12 mouse cellular contexts compared by ENCODE assay signal in genomic region chr11:113520373-113520772, GRCm38 (mm10).
DNase-seq lines count a peak whose midpoint lies in the region; ATAC-seq lines count a peak whose summit lies in the region.
"Had no signal": no experiment of that assay in that cellular context is flagged by ENCODE, and none has a peak within 500 bp of the region (broad histone marks: within the 10 kb centered on the region; RNA-seq: fewer than 3 reads in every experiment).

No protein-coding gene starts in this region.

- no peaks in the 10 kb centered on the region for H3K36me3 ChIP-seq in neural tube, embryonic 13.5 days
- H3K36me3 ChIP-seq in hindbrain, embryonic 13.5 days: no peaks in the 10 kb centered on the region
- H3K36me3 ChIP-seq: limb, embryonic 12.5 days had no signal

- H3K9ac ChIP-seq in neural tube, embryonic 13.5 days: no peak overlapping the region
- H3K9ac ChIP-seq in hindbrain, embryonic 13.5 days: no peak overlapping the region
- H3K9ac ChIP-seq: limb, embryonic 12.5 days had no signal

- no peaks in the 10 kb centered on the region for H3K27me3 ChIP-seq in neural tube, embryonic 13.5 days
- 0 out of 2 replicates have a peak, but pooled peaks cover 4% of the 10 kb centered on the region for H3K27me3 ChIP-seq in hindbrain, embryonic 13.5 days
- H3K27me3 ChIP-seq: limb, embryonic 12.5 days had no signal

- H3K4me2 ChIP-seq in neural tube, embryonic 13.5 days: no peak overlapping the region
- H3K4me2 ChIP-seq in hindbrain, embryonic 13.5 days: no peak overlapping the region
- H3K4me2 ChIP-seq: limb, embryonic 12.5 days had no signal

- DNase-seq in cerebellum, postnatal 14 days: peak; percentile 33 to 38
- no peak for DNase-seq in cerebellum, postnatal 4 days (ENCODE audit: low spot score in 2 of 2)
- DNase-seq in neural tube, embryonic 10.5 days (ENCODE audit: extremely low spot score, low spot score): no peak
- DNase-seq in right cerebral cortex, postnatal 25 days: peak; percentile 31
- DNase-seq in MN1 (ENCODE audit: low spot score): no peak
- DNase-seq: kidney, postnatal 25 days; lung, adult 18-20 months had no signal

- H3K4me3 ChIP-seq in neural tube, embryonic 13.5 days: no peak overlapping the region
- H3K4me3 ChIP-seq in hindbrain, embryonic 13.5 days: no peak overlapping the region
- H3K4me3 ChIP-seq: erythroblast, embryonic 14.5 days; limb, embryonic 12.5 days had no signal

- 65% methylated on average over 8 of the region's 8 CpGs for WGBS in neural tube, embryonic 13.5 days
- WGBS in hindbrain, embryonic 13.5 days: 66% methylated on average over 8 of the region's 8 CpGs

- peak overlapping the region; percentile 25 for H3K27ac ChIP-seq in neural tube, embryonic 13.5 days (replicated peaks)
- peak overlapping the region; percentile 75 for H3K27ac ChIP-seq in hindbrain, embryonic 13.5 days
- H3K27ac ChIP-seq: limb, embryonic 12.5 days had no signal

- H3K4me1 ChIP-seq in neural tube, embryonic 13.5 days (replicated peaks): peaks cover 64% of the 10 kb centered on the region
- H3K4me1 ChIP-seq in hindbrain, embryonic 13.5 days (replicated peaks): peaks cover 72% of the 10 kb centered on the region

- no peaks in the 10 kb centered on the region for H3K9me3 ChIP-seq in neural tube, embryonic 13.5 days
- H3K9me3 ChIP-seq in hindbrain, embryonic 13.5 days: no peaks in the 10 kb centered on the region
- H3K9me3 ChIP-seq: limb, embryonic 12.5 days had no signal

- no peak for ATAC-seq in neural tube, embryonic 13.5 days (ENCODE audit: low read depth)
- no peak; the same call in 1 of the 2 replicates for ATAC-seq in hindbrain, embryonic 13.5 days (ENCODE audit: low FRiP score)
- no peak for ATAC-seq in erythroid progenitor cell, adult 5-6 weeks (replicated peaks; ENCODE audit: low FRiP score, poor library complexity, severe bottlenecking)

Comparison
In these comparisons a context has a peak if more than half of its experiments do, and no peak if none do; other contexts are left out.
1. DNase-seq: peak in cerebellum, postnatal 14 days (2 of 2) and right cerebral cortex, postnatal 25 days (single experiment); none in cerebellum, postnatal 4 days (0 of 2), neural tube, embryonic 10.5 days (single experiment) and MN1 (single experiment).